Mouse (Mus musculus): ENCODE measurements at regions not wholly inside any gene's neighbourhood (a gene's known extent, or its start where the extent isn't known, plus 50 kb on each side); places are given as distances from the start of the nearest gene placed in this dataset.

DNA sequence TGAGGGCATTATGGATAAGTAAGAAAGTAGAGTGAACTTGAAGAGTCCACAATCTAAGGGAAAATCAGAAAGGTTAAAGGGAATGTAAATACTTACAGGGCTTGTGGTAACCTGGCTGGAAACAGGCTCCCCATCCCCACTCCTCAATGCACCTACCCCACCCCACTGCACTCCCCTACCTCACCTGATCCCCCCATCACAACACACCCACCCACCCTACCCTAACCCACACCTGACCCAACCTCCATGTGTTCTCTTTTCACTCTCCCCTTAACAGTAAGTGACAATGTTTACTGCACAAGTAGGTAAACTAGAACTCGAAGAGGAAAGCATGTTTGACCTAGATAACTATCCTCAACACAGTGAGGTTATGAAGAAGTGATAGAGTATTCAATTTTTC lies 247.9 kb upstream of the Zc3h15 start:
- 67% methylated on average over 1 of the region's 1 CpGs for WGBS
- ATAC-seq (ENCODE audit: low FRiP score, low read depth): peak; percentile 9; the same call in 1 of the 2 replicates
- Histone ChIP-seq H3K4me2 (replicated peaks) (no peak overlapping the region), H3K36me3 (no peaks in the 10 kb centered on the region), H3K9me3 (no peaks in the 10 kb centered on the region), H3K27me3 (replicated peaks) (no peaks in the 10 kb centered on the region), H3K9ac (no peak overlapping the region), H3K4me1 (no peaks in the 10 kb centered on the region), H3K27ac (no peak overlapping the region), H3K4me3 (no peak overlapping the region)

DNA sequence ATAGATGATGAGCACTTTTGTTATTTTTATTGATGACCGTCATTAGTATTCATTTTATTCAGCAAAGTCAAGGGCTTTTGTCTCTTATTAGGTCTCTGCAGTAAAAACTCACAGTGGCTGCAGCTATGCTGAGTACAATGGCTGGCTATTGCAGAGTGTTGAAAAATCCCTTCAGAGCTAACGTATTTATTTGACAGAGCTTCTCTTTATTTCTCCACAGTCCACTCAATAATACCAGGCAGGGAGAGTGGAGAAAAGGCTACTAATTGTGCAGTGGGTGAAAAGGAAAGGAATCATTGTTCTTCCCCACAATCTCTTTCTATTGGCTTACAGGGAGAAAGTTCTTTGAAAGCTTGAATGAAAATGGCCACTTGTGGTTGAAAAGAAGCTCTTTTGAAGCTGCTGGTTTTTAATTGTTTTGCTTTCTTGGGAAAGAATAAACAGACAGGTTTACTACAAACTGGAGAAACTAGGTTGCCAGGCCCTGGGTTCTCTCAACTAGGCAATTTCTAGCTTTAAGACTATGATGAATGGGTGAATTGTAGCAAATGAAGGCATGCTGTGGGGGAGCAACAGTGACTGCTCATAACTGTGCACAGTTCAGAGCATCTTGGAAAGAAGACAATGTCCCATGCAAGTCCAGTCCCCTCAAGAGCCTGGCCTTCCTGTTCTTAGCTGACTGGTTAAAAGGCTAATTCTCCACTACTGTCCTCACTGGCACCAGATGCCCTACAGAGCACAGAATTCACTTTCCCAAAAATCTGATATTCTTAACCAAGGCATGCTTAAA lies 247.2 kb upstream of the Zc3h15 start:
- no peaks in the 10 kb centered on the region for H3K27me3 ChIP-seq (replicated peaks)

DNA sequence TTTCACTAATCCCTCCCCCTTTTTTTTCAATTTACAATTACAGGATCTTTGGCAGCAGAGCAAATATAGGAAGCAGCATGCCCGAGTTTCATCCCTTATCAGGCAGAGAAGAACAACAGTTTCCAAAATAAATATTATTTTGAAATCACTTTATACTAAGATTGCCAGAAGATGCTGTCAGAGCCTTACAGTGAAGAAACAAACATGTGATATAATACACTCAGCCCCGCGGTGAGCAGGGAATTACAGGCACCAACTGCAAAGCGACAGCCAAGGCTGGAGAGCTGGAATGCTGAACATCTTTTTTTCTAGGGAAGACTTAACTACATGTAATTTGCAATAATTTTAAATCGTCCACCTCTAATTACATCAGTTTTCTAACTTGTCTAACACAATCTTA lies 201.5 kb upstream of the Zc3h15 start:
- H3K36me3 ChIP-seq: no peaks in the 10 kb centered on the region
- no peak overlapping the region for H3K9ac ChIP-seq
- 83% methylated on average over 5 of the region's 5 CpGs for WGBS
- no peaks in the 10 kb centered on the region for H3K4me1 ChIP-seq
- H3K9me3 ChIP-seq: no peaks in the 10 kb centered on the region
- no peaks in the 10 kb centered on the region for H3K27me3 ChIP-seq (replicated peaks)
- ATAC-seq (ENCODE audit: low FRiP score, low read depth): no peak
- no peak overlapping the region for H3K27ac ChIP-seq
- H3K4me3 ChIP-seq: no peak overlapping the region
- no peak overlapping the region for H3K4me2 ChIP-seq (replicated peaks)

More for the DNA sequence above, 247.2 kb upstream of the Zc3h15 start:
- WGBS: 30% methylated on average over 2 of the region's 2 CpGs
- Histone ChIP-seq H3K4me3 (no peak overlapping the region), H3K4me1 (no peaks in the 10 kb centered on the region), H3K36me3 (no peaks in the 10 kb centered on the region), H3K27ac (no peak overlapping the region), H3K9me3 (no peaks in the 10 kb centered on the region), H3K9ac (no peak overlapping the region), H3K4me2 (replicated peaks) (no peak overlapping the region)
- ATAC-seq (ENCODE audit: low FRiP score, low read depth): peak; percentile 65

DNA sequence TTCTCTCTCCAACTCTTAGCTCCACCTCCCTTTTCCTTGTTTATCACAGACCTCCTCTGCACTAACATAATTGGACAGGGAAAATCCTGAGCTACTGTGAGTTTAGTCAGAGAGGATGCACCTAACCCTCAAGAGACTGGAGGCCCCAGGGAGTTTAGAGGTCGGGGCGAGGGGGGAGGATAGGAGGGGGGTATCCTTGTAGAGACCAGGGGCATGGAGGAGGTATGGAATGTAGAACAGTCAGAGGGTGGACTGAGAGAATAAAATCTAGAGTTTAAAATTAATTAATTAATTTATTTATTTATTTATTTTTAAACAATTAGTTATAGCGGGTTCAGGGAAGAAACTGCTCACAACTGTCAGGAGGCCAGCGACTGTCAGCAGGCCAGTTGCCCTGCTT lies 192.9 kb upstream of the Zc3h15 start:
- Histone ChIP-seq H3K27ac (no peak overlapping the region), H3K9me3 (no peaks in the 10 kb centered on the region), H3K4me1 (no peaks in the 10 kb centered on the region), H3K4me2 (replicated peaks) (no peak overlapping the region), H3K9ac (no peak overlapping the region), H3K4me3 (no peak overlapping the region), H3K36me3 (no peaks in the 10 kb centered on the region), H3K27me3 (replicated peaks) (no peaks in the 10 kb centered on the region)
- ATAC-seq (ENCODE audit: low FRiP score, low read depth): no peak
- 89% methylated on average over 4 of the region's 4 CpGs for WGBS
